Mouse (Mus musculus) cerebellum, adult 8-10 months (tissue): ENCODE measurements around the gene Usp27x.
A peak's percentile ranks its signal among the peaks of the same experiment; 100 is the strongest.

Source experiments
- DNase-seq: peaks from one replicate; pipeline ENCODE4 v3.0.0; 2022

Gene Usp27x

DNA sequence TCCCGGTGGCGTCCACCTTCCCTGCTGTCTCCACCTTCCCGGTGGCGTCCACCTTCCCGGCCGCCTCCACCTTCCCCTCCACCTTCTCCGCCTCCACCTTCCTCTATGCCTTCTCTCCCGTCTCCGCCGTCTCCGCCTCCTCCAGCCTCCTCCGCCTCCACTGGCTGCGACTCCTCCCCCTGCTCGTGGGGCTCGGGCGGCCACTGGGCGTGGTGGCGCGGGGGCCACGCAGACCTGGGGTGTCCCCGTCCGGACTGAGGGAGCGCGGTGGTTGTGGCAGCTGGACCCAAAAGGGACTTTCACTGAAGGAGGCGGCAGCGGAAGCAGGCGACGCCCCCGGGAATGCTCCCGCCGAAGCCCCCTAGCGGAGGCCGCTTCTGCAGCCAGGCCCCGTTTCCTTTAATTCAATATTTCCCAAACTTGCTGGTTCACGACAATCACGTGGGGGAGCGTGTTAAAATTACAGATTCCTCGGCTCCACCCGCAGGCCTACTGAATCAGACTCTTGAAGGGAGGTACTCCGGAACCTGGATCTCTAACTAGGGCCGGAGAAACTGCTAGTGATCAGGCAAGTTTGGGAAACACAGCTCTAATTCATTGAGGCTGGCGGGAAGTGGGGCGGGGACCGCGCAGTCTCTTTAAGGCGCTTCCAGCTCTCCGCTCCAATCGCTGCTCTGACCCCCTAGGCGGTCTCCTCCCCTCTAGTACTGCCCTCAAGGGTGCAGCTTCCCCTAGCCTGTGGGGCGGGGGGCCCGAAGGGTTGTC lies at the start of gene Usp27x:
Gene Usp27x (minus strand): TSS at position 115 of the 765 bp plus-strand sequence.
- peak; percentile 70 for DNase-seq

DNA sequence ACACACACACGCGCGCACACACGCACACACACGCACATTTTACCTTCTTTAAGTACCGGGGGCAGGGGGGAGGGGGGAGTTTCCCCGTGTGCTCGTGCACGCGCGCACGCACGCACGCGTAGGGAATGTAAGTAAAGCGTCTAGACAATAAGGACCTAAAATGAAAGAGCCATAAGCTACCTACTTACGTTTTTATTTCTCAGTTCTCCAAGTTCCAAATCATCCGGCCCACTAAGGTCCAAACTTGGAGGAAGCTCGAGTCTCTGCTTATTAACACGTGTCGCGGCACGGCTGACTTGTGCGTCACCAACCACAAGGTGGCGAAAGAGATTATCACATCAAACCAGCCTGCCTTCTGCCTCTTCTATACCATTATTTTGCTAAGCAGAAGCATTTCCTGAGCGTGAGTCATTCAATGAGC lies 47.1 kb upstream of the Usp27x start:
- peak; percentile 55 for DNase-seq

DNA sequence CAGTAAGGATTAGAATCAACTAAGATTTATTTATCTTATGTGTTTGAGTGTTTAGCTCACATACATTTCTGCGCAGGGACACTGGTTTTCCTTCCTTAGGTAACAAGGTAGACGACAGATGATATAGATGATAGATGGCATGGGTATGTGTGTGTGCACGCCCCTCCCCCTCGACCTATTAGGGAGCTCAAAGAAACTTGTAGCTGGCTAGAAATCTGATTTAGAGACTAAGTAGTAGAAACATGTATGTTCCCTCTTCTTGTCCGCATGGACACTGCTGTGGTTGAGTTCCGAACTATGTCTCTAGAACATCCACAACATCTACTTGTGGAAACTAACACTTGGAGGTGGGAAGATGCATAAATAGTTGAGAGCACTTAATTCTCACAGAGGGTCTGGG lies 46.5 kb upstream of the Usp27x start:
- DNase-seq, result no peak

DNA sequence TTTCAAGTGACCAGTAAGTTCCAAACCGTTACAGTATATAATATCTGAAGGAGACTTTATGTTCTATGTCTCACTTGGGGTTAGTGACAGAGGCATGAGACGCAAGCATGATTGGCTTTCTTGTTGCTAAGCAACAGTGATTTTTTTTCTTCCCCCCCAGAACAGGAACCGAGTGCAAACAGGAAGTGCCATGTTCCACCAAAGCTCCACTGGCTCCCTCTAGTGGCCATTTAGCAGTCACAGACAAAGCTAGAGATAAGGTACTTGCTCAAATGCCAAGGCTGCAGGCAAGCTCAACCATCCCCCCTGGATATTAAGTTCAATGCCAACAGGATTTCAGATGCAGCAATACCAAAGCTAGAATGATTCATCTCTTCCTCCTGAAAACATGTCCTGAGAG lies 45.4 kb upstream of the Usp27x start:
- DNase-seq, result peak; percentile 33

DNA sequence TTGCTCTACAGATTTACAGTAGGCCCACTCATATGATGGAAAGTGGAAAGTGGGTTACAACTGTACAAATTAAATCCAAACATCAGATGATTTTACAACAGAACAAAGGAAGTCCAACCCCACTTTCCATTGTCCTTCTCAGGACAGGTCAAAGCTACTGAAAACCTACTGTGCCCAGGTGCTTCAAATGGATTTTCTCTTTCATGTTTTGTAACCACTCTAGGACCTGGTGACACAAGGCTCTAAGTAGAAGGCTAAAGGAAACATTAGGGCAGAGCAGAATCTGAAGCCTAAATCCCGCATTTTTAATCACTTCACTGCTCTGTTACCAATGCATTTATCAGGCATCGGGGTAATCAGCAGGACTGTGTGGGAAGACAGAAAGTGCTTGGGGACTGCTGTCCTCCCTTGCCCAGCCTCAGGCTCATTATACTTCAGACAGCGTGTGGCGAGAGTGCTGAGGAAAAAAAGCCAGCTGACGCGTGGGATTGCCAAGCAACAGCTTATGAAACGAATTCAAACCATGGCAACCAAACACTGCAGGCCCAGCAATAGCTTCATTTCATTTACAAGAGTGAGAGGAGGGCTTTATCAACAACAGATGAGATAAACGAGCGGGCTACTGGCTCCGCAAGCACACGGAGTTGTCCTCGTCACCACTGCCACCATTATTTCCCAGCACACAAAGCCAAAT lies 40.7 kb upstream of the Usp27x start:
- no peak for DNase-seq

DNA sequence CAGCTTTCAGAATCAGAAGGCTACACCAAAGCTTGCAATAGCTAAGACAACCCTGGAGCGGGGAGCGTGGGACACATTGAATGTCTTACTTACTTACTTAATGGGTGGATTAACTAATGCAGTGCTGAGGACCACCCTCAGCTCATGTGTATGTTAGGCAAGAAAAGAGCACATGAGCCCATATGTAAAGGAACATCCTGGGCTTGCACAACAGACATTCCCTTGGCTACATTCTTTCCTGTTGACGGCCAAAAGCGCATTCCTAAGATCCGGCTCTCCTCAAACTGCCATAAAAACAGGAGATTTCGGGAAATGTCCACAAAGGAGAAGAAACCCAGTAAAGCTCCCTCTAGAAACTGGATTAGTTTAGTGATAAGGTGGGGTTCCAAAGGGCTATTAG lies 39.7 kb upstream of the Usp27x start:
- DNase-seq, result no peak

DNA sequence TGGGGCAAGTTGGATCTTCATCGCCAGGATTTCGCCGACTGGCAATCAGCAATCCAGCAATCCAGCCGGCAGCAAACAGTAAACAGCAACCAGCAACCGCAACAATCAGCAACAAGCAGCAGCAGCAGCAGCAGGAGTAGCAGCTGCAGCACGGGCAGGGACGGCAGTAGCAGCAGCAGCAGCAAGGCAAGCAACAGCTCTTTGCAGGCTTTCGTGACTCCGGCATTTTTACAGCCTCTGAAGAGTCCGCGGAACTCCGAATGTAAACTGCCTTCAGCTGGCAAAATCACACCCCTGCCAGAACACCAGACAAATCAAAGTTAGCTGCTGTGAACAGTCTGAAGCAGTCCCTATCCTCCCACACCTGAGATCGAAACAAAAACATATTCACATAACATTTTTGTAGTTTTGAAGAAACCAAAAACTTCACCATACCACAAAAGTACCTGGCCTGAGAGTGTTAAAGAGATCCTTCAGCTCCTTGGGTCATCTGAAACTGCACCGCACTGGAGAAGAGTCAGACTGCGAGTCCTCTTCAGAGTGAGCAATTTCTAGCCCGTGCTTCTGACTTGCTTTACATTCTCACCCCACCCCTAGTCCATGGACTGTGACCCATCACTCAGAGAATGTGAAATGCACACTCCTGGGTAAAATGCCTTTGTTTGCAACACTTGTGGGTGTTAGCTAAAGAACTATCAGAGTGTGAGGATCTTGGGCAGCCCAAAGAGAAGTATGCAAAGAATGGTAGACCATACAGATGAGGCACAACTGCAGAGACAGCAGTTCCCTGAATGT lies 36.8 kb upstream of the Usp27x start:
- DNase-seq, result no peak

DNA sequence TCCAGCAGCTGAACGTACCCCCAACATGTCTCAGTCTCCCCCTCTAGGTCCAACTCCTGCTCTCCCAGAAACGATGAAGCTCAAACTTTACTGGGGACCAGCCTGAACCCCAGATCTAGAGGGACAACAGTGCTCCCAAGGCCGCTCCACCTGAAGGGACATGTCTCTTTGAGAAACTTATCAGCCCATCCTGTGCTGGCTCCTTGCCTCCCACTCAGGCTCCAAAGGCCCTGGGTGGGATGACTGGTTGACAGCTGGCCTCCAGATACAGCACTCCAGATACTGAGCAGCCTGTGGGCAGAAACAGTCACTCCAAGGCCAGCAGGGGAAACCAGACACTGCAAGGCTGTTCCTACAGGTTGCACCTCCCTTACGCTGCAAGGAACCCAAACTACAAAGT lies 956 bp upstream of the Usp27x start:
- no peak for DNase-seq

DNA sequence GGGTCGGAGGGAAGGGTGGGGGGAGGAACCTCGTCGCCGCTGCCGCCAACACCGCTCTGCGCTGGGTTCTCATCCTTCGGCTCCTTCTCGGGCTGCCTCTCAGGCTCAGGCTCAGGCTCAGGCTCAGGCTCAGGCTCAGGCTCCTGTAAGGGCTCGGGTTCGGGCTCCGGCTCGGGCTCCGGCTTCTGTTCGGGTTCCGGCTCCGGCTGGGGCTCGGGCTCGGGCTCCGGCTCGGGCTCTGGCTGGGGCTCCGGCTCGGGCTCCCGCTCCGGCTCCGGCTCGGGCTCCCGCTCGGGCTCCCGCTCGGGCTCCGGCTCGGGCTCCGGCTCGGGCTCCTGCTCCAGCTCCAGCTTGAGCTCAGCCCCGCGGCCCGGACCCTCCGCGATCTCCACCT lies 311 bp downstream of the Usp27x start:
- DNase-seq, result no peak

DNA sequence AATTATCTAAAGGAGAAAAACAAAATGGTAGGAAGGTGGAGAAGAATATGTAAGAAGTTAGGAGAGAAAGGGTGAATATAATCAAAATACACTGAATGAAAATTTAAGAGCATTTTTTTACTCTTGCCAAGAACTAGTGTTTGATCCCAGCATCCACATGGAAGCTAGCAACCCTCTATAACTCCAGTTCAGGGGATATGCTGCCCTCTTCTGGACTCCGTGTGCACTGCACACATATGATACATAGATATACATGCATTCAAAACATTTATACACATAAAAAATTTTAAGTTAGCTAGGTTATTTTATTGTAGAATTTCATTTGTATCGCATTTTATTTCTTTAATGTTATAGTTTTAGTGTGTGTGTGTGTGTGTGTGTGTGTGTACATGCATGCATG lies 50.2 kb downstream of the Usp27x start:
- no peak for DNase-seq

DNA sequence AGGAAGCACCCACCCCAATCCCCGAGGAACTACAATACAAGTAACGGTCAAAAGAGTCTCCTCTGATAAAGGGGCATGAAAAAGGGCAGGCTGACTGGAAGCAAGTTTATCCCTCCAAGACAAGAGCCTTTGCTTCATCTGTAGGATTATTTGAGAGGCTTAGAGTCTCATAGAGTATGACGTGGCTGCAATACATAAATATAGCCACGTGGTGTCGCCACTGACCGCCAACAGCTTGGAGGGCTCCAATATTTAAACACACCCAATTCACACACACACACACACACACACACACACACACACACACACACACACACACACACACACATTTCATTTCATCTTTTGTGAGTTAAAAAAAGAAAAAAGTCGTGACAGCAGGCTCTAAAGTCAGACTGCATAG lies 53.3 kb downstream of the Usp27x start:
- DNase-seq, result peak; percentile 55
